Mouse (Mus musculus) fat pad, adult 2 months (tissue): ENCODE results near the gene Mcoln2.

ENCODE experiments used
- DNase-seq: peaks from one replicate; pipeline ENCODE4 v3.0.0-alpha.2; 2011; ENCODE audit warnings: low read depth, low spot score; ENCODE audit errors: extremely low read depth

The Mcoln2 gene

DNA sequence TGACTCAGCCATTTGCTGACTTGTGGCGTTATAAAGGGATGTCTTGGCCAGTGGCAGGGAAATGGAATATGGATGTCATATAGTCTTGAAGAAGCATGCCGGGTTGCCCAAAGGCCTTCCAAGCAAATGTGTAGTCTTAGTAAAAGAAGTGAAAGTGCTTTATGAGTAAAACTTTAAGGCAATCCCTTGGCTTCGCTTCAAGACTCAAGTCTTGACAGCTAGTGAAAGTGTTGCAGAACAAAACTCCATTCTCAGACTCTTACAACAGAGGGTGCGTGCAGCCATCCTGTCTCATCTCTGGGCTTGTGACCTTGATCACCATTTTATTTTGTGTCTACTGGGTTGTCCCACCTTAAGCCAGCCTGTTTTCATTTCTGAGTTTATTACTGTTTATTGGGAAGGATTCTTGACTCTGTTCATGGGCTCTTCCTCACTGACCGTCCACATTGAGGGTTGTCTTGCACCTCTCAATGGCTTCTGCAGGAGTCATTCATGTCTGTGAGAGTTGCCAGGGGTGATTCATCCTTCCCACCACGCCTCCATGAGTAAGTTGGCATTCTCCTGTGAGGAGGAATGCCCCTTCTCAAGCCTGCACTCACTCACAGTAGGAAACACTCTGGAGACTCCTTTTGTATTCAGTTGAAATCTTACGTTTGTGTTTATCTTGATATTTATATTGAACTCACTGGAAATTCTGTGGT lies 75.6 kb downstream of the Mcoln2 start:
- DNase-seq, result no peak

- no peak for DNase-seq
Measured at GRCm38 (mm10) chr3:146227427-146227826, 77.8 kb downstream of the Mcoln2 start.

GRCm38 (mm10) chr3:146228559-146229310 lies 79.1 kb downstream of the Mcoln2 start:
- no peak for DNase-seq

DNA sequence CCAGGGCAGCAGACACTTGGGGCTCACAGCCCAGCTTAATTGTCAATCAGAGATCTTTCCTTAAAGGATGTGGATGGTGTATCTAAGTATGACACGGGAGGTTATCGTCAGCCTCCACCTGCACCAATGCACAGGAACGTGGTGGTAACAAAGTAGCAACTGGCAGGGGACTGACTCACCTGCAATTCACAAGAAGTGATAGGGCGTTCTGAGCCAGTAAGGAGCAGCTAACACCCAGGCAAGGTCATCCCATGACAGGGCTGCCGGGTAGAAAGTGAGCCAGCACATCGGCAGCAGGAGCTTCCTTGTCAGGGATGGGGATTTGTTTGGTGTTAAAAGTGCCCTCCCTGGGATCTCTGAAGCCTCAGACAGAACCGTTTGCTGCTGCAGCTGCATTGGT lies 83.1 kb downstream of the Mcoln2 start:
- no peak for DNase-seq

- no peak for DNase-seq
Measured at GRCm38 (mm10) chr3:146233741-146234140, 84.1 kb downstream of the Mcoln2 start.

- DNase-seq, result no peak
Measured at GRCm38 (mm10) chr3:146234530-146234929, 84.9 kb downstream of the Mcoln2 start.

DNA sequence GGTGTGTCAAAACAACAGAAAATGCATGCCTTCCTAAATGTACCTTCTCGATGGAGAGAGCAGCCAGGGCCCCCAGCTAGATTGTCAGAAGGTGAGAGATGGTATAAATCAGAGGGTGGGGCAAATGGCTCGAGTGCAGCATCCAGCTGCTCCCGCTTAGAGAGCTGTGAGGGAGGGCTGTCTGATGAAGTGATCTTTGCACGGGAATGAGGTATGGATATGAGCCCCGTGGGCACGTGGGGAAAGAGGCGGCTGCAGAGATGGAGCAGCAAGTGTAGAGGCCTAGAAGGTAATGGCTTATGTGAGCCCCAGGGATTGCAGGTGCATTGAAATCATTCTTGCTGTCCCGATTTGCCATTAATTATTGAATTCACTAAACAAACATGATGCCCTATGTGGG lies 86.6 kb downstream of the Mcoln2 start:
- no peak for DNase-seq

GRCm38 (mm10) chr3:146237676-146238075 lies 88.0 kb downstream of the Mcoln2 start:
- no peak for DNase-seq

GRCm38 (mm10) chr3:146244630-146245029 lies 95.0 kb downstream of the Mcoln2 start:
- no peak for DNase-seq
